Mouse (Mus musculus): ENCODE measurements around the gene Zfp57.

Gene Zfp57

DNA sequence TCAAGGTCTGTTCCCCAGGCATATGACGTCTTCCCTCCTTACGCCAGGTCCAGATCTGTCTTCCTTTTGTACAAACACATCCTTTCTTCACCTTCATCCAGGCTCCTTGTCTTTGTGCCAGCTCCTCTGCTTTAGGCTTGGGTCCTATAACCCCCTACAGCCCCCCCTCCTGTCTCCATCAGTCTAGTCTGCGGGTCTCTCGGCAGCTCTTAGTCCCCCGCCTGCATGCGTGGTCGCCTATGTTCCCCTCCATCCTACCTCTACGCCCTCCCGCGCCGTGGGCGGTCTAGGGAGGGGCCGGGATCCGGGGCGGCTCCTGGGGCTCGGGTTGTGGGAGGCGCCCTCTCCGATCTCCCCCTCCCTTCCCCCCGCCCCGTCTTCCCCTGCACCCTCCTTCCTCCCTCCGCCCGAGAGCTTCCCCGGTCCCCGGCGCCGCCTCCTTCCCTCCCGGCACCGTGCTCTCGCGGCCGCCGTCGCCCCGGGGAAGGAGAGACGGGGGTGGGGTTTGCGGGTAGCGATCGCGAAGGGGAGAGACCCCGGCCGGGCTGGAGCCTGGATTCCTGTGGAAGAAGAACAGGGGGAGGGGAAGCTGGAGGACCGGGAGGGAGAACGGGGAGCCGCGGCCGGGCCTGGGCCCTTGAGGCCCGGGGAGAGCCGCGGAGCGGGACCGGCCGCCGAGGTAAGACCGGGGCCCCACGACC is 44.8 kb downstream of the Zfp57 start, which contains the start of gene Gabbr1:
TSS of gene Gabbr1 (plus strand) at position 356 of the 701 bp plus-strand sequence.
- DNase-seq (ENCODE audit: low spot score): no peak

GRCm38 (mm10) chr17:37046312-37047112 is 45.5 kb downstream of the Zfp57 start:
- no peak for DNase-seq (ENCODE audit: low spot score)

- no peak for DNase-seq (ENCODE audit: low spot score)
Measured at GRCm38 (mm10) chr17:37047332-37047976, 46.5 kb downstream of the Zfp57 start.

DNA sequence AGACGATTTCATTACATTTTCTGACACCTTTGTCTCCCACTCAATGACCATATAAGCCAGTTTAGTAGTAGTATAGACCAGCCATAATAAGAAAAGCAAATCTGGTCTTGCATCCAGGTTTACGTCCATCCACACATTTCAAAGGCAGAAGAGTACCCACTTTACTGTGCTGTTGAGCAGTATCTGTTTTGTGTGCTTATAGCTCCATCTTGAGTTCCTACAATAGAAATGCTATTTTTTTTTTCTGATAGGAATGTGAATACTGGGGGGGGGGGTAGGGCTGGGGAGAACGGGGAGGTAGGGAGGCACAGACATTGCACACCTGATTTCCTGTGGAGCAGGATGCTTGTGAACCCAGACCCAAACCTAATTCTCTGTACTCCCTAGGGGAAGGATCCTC is 47.0 kb downstream of the Zfp57 start:
- no peak for DNase-seq (ENCODE audit: low spot score)

- no peak for DNase-seq (ENCODE audit: low spot score)
Measured at GRCm38 (mm10) chr17:37048383-37048782, 47.4 kb downstream of the Zfp57 start.

GRCm38 (mm10) chr17:37049570-37050310 is 48.8 kb downstream of the Zfp57 start:
- DNase-seq (ENCODE audit: low spot score): no peak

DNA sequence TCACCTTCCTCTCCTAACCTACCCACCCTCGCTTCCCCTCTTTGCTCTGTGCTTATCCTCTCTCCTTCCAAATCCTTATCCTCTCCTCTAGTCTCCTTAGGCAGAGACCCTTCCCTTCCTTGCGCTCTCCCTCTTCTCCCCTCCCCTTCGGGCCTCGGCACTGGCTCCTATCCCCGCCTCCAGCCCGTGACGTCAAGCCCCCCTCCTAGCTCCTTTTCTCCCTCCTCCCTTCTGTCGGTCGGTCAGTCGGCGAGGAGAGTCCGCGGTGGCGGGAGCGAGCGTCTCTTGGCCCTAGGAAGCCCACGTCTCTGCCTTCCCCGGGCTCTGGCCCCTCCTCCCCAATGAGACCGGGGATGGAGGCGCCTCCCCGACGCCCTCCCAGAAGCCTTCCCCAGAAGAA is 49.4 kb downstream of the Zfp57 start:
- DNase-seq (ENCODE audit: low spot score): no peak

GRCm38 (mm10) chr17:37050876-37051275 is 49.9 kb downstream of the Zfp57 start:
- DNase-seq (ENCODE audit: low spot score): no peak

- no peak for DNase-seq (ENCODE audit: low spot score)
Measured at GRCm38 (mm10) chr17:37051745-37052144, 50.8 kb downstream of the Zfp57 start.

DNA sequence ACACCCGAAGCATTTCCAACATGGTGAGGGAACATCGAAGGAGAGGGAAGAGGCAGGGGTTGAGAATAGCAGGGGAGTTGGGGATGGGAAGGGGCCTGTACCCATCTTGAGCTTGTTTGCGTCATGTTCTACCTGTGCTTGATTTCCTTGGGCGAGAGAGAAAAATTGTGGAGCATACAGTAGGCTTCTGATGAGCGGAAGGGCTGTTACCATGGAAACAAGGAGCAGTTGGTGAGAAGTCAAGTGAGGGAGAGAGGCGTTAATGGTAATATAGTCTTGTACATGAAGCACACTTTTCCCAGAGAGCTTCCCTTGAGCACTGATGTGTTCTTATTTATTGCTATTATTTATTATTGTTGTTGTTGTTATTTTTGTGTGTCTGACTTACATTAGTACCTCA is 56.0 kb downstream of the Zfp57 start:
- no peak for DNase-seq (ENCODE audit: low spot score)

Measured in c-Kit-positive CD71-positive TER-119-positive erythroid progenitor cells, embryonic 14.5 days (primary cell).